Mouse (Mus musculus) megakaryocyte, embryonic 14.5 days (primary cell): Measurements from ENCODE around the gene Retnlg.

Experiments used
- FLI1 ChIP-seq: IDR thresholded peaks from 2 replicates; pipeline ENCODE4 v1.6.1; 2012; ENCODE audit warnings: low read length, inconsistent platforms, mixed read lengths
- GATA1 ChIP-seq: IDR thresholded peaks from 3 replicates; pipeline ENCODE4 v1.6.1; 2012; ENCODE audit warnings: mixed read lengths, low read length, inconsistent platforms, borderline replicate concordance

- TF ChIP-seq FLI1 (no peak), GATA1 (no peak)
Observed at GRCm38 (mm10) chr16:48867690-48868089, 4.7 kb upstream of the Retnlg start.
